Mouse (Mus musculus) adrenal gland, adult 2 months (tissue): ENCODE measurements around the gene Tubgcp6. TPM values are rescaled to one million over a fixed set of nuclear protein-coding genes. Genes with fewer than 3 reads are reported as not detected.

ENCODE experiments used
- DNase-seq: peaks from one replicate; pipeline ENCODE4 v3.0.0; 2021
- long read RNA-seq: library from polyadenylated mRNA; stranded (forward); transcript quantifications from one replicate; pipeline ENCODE4 v2.0.0, GENCODE M21; 2021
- polyA plus RNA-seq: library from polyadenylated mRNA; depleted of rRNA; stranded (reverse); fragments of >200 nt; gene quantifications from 2 replicates; pipeline ENCODE4 v1.2.3, GENCODE M21; 2012; rRNA removed
- total RNA-seq, 2 experiments: library from RNA; stranded (reverse); gene quantifications; 2 replicates each; pipeline ENCODE4 v1.2.3; 2021

Gene Tubgcp6
- 10 to 100 TPM; 11.2 to 12.3 TPM for total RNA-seq
- polyA plus RNA-seq: 30.6 and 31.8 TPM in 2 replicates
- long read RNA-seq, full-length matches to known transcripts: 2 of 4 reads
- long read RNA-seq, partial matches to known transcripts: 0 of 4 reads
- long read RNA-seq, other reads (novel, unspliced or antisense): 2 of 4 reads

- peak; percentile 96 for DNase-seq
These were observed at the start of gene Tubgcp6 for GRCm38 (mm10) chr15:89122649-89123366. Gene Tubgcp6, minus strand, starts transcription at chr15:89123112.

- no peak for DNase-seq
These were observed 49.5 kb upstream of the Tubgcp6 start for GRCm38 (mm10) chr15:89172276-89172935.

GRCm38 (mm10) chr15:89171526-89172051, 48.7 kb upstream of the Tubgcp6 start:
- DNase-seq: no peak

- DNase-seq: peak; percentile 59
These were observed 47.2 kb upstream of the Tubgcp6 start for GRCm38 (mm10) chr15:89170102-89170501.

- DNase-seq: peak; percentile 91
These were observed 46.5 kb upstream of the Tubgcp6 start for GRCm38 (mm10) chr15:89169431-89169830.

- no peak for DNase-seq
These were observed 46.0 kb upstream of the Tubgcp6 start for GRCm38 (mm10) chr15:89168922-89169321.

- DNase-seq: no peak
These were observed 42.6 kb upstream of the Tubgcp6 start for GRCm38 (mm10) chr15:89165478-89165877.

- DNase-seq: no peak
These were observed 38.5 kb upstream of the Tubgcp6 start for GRCm38 (mm10) chr15:89161397-89161796.

- no peak for DNase-seq
These were observed 35.6 kb upstream of the Tubgcp6 start for GRCm38 (mm10) chr15:89158516-89158915.

GRCm38 (mm10) chr15:89157954-89158353, 35.0 kb upstream of the Tubgcp6 start:
- DNase-seq: peak; percentile 59

- no peak for DNase-seq
These were observed 29.4 kb upstream of the Tubgcp6 start for GRCm38 (mm10) chr15:89152312-89152711.

GRCm38 (mm10) chr15:89150041-89150390, 27.1 kb upstream of the Tubgcp6 start:
- peak; percentile 52 for DNase-seq

GRCm38 (mm10) chr15:89149271-89150040, 26.5 kb upstream of the Tubgcp6 start, which contains the start of gene Mapk11:
Gene Mapk11, minus strand, starts transcription at chr15:89149628.
- peak; percentile 51 for DNase-seq

GRCm38 (mm10) chr15:89148496-89149270, 25.8 kb upstream of the Tubgcp6 start:
- DNase-seq: no peak

GRCm38 (mm10) chr15:89147895-89148294, 25.0 kb upstream of the Tubgcp6 start:
- DNase-seq: no peak

- DNase-seq: no peak
These were observed 24.5 kb upstream of the Tubgcp6 start for GRCm38 (mm10) chr15:89147456-89147855.

GRCm38 (mm10) chr15:89147024-89147423, 24.1 kb upstream of the Tubgcp6 start:
- DNase-seq: no peak

- DNase-seq: peak; percentile 50
These were observed 23.6 kb upstream of the Tubgcp6 start for GRCm38 (mm10) chr15:89146537-89146936.

GRCm38 (mm10) chr15:89145813-89146350, 23.0 kb upstream of the Tubgcp6 start:
- no peak for DNase-seq

GRCm38 (mm10) chr15:89144965-89145364, 22.1 kb upstream of the Tubgcp6 start:
- no peak for DNase-seq

GRCm38 (mm10) chr15:89143134-89143533, 20.2 kb upstream of the Tubgcp6 start:
- DNase-seq: no peak
